Mouse (Mus musculus) MEL (cell line): Measurements from ENCODE around the gene Pgbd5.

Experiments
- CHD1 ChIP-seq: IDR thresholded peaks from 2 replicates; pipeline ENCODE4 v1.6.1; 2012; ENCODE audit warnings: low read depth, mild to moderate bottlenecking, inconsistent platforms, low read length, improper control_type of control experiment
- CTCF ChIP-seq, 3 experiments: IDR thresholded peaks in 2 of 3; conservative IDR thresholded peaks in 1 of 3; 2 replicates each; pipeline ENCODE4 v1.5.1; 2011 to 2012; ENCODE audit warnings: low read length in 3 of 3, low read depth in 2 of 3, mild to moderate bottlenecking in 2 of 3, improper control_type of control experiment in 1 of 3, inconsistent platforms in 1 of 3, mixed read lengths in 1 of 3, moderate library complexity in 1 of 3; ENCODE audit not compliant: control insufficient read depth in 1 of 3, insufficient read depth in 1 of 3, poor library complexity in 1 of 3, severe bottlenecking in 1 of 3
- E2F4 ChIP-seq: IDR thresholded peaks from 2 replicates; pipeline ENCODE4 v1.6.1; 2011; ENCODE audit warnings: low read depth, low read length, improper control_type of control experiment, borderline replicate concordance
- ELF1 ChIP-seq: IDR thresholded peaks from 2 replicates; pipeline ENCODE4 v1.6.1; 2014; ENCODE audit warnings: low read depth, mild to moderate bottlenecking, inconsistent platforms, low read length, improper control_type of control experiment, moderate library complexity
- POLR2A ChIP-seq, 2 experiments: IDR thresholded peaks; 2 replicates each; pipeline ENCODE4 v1.6.1; 2011 to 2012; ENCODE audit warnings: low read length in 2 of 2, mild to moderate bottlenecking in 2 of 2, control low read depth in 1 of 2, improper control_type of control experiment in 1 of 2, low read depth in 1 of 2, moderate library complexity in 1 of 2; ENCODE audit not compliant: control insufficient read depth in 1 of 2, insufficient read depth in 1 of 2, poor library complexity in 1 of 2
- TCF12 ChIP-seq: IDR thresholded peaks from 2 replicates; pipeline ENCODE4 v1.6.1; 2014; ENCODE audit warnings: low read depth, mild to moderate bottlenecking, inconsistent platforms, low read length, improper control_type of control experiment, moderate library complexity
- ZKSCAN1 ChIP-seq: IDR thresholded peaks from 2 replicates; pipeline ENCODE4 v1.6.1; 2012; ENCODE audit warnings: low read depth, mild to moderate bottlenecking, inconsistent platforms, low read length, improper control_type of control experiment, moderate library complexity

GRCm38 (mm10) chr8:124418185-124418584 lies 21.3 kb downstream of the Pgbd5 start:
- no peak for TF ChIP-seq E2F4
- no peak for TF ChIP-seq TCF12
- no peak for TF ChIP-seq POLR2A (IDR thresholded peaks at IDR 0.05; ENCODE audit: control insufficient read depth in 1 of 2, insufficient read depth in 1 of 2, low read depth in 1 of 2, low read length in 2 of 2, poor library complexity in 1 of 2)
- no peak for TF ChIP-seq CHD1
- no peak for TF ChIP-seq CTCF (IDR thresholded peaks at IDR 0.05 in 2 of 3, conservative IDR thresholded peaks at IDR 0.05 in 1 of 3; ENCODE audit: control insufficient read depth in 1 of 3, insufficient read depth in 1 of 3, low read depth in 2 of 3, low read length in 3 of 3, poor library complexity in 1 of 3, severe bottlenecking in 1 of 3)
- no peak for TF ChIP-seq ELF1
- no peak for TF ChIP-seq ZKSCAN1
